Mouse (Mus musculus): Measurements from ENCODE around the gene Sp1. TPM values are rescaled to one million over a fixed set of nuclear protein-coding genes. Genes with fewer than 3 reads are reported as not detected.

Gene Sp1
- total RNA-seq, 1 experiment from 2014 or later = 105 TPM

DNA sequence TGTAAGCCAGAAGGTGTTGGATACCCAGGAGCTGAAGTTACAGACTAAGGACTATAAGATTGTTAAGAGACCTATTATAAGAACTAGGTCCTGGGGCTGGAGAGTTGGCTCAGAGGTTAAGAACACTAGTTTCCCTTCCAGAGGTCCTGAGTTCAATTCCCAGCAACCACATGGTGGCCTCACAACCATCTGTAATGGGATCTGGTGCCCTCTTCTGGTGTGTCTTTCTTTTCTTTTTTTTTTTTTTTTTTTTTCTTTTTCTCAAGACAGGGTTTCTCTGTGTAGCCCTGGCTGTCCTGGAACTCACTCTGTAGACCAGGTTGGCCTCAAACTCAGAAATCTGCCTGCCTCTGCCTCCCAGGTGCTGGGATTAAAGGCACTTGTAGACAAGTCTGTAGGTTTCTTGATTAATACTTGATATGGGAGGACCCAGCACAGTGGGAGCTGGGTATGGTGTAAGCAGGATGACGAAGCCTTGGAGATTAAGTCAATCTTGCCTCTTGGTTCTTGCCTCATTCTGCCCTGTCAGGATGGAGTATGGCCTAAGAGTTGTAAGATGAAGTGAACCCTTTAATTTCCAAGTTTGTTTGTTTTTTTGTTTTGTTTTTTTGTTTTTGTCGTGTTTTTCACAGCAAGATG lies 17.8 kb downstream of the Sp1 start:
- no peak for ATAC-seq (ENCODE audit: extremely low read depth, insufficient number of reproducible peaks, low FRiP score, poor library complexity, severe bottlenecking)

DNA sequence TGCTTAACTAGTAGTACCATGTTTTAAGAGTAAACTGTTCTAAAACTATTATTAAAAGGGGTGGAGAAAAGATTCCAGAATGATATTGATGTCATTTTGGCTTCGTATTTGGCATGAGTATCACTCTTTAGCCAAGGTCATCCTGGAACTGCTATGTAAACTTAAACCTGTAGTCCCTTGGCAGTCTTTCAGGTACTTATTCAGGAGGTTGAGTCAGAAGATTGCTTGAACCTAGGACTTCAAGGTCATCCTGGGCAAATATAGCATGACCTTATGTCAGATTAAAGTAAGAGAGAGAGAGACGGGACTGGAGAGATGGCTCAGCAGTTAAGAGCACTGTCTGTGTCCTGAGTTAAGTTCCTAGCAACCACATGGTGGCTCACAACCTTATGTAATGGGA lies 18.7 kb downstream of the Sp1 start:
- ATAC-seq (ENCODE audit: extremely low read depth, insufficient number of reproducible peaks, low FRiP score, poor library complexity, severe bottlenecking) = no peak

GRCm38 (mm10) chr15:102426963-102427362 lies 21.0 kb downstream of the Sp1 start:
- ATAC-seq (ENCODE audit: extremely low read depth, insufficient number of reproducible peaks, low FRiP score, poor library complexity, severe bottlenecking) = no peak

DNA sequence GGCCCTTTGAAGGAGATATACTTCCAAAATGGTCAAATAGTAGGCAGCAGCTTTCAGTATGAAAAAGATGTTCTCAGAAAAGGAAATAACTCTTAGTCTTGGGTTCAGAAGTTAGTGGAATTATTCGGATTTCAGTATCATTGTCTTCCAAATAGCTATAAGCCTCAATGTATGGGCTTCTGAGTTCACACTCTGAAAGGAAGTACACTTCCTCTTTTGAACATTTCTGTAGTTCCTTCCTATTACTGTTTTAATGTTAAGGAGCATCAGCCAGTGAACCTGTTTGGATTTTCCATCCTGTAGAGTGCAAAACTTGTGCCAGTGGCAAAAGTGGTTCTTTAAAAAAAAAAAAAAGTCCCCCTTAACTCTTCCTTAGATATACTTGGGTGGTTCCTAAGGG lies 26.1 kb downstream of the Sp1 start:
- no peak for ATAC-seq (ENCODE audit: extremely low read depth, insufficient number of reproducible peaks, low FRiP score, poor library complexity, severe bottlenecking)

GRCm38 (mm10) chr15:102433173-102433572 lies 27.2 kb downstream of the Sp1 start:
- ATAC-seq (ENCODE audit: extremely low read depth, insufficient number of reproducible peaks, low FRiP score, poor library complexity, severe bottlenecking) = no peak

DNA sequence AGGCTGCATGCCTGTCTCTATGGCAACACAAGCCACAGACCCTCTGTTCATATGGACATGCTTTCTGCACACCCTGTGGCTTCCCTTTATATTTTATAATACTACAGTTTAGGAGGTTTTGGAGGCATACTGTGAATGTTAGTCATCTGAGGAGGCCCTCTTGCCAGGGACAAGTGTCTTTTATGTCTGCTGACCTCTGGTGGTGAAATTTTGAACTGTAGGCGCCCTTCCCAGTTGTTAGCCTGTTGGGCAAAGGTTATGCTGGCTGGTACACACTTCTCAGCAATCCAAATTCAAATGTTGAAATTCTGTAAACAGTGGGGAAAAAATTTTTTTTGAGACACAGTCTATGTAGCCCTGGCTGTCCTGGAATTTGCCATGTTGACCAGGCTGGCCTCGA lies 36.5 kb downstream of the Sp1 start:
- ATAC-seq (ENCODE audit: extremely low read depth, insufficient number of reproducible peaks, low FRiP score, poor library complexity, severe bottlenecking) = peak; percentile 69; the same call in 1 of the 2 replicates

- ATAC-seq (ENCODE audit: extremely low read depth, insufficient number of reproducible peaks, low FRiP score, poor library complexity, severe bottlenecking) = no peak
Measured at GRCm38 (mm10) chr15:102445146-102445545, 39.2 kb downstream of the Sp1 start, which contains the start of gene Amhr2. Gene Amhr2, plus strand, starts transcription at chr15:102445367.

- no peak for ATAC-seq (ENCODE audit: extremely low read depth, insufficient number of reproducible peaks, low FRiP score, poor library complexity, severe bottlenecking)
Measured at GRCm38 (mm10) chr15:102446448-102446847, 40.5 kb downstream of the Sp1 start.

GRCm38 (mm10) chr15:102449366-102449765 lies 43.4 kb downstream of the Sp1 start:
- ATAC-seq (ENCODE audit: extremely low read depth, insufficient number of reproducible peaks, low FRiP score, poor library complexity, severe bottlenecking) = no peak

- no peak for ATAC-seq (ENCODE audit: extremely low read depth, insufficient number of reproducible peaks, low FRiP score, poor library complexity, severe bottlenecking)
Measured at GRCm38 (mm10) chr15:102450928-102451327, 45.0 kb downstream of the Sp1 start.

DNA sequence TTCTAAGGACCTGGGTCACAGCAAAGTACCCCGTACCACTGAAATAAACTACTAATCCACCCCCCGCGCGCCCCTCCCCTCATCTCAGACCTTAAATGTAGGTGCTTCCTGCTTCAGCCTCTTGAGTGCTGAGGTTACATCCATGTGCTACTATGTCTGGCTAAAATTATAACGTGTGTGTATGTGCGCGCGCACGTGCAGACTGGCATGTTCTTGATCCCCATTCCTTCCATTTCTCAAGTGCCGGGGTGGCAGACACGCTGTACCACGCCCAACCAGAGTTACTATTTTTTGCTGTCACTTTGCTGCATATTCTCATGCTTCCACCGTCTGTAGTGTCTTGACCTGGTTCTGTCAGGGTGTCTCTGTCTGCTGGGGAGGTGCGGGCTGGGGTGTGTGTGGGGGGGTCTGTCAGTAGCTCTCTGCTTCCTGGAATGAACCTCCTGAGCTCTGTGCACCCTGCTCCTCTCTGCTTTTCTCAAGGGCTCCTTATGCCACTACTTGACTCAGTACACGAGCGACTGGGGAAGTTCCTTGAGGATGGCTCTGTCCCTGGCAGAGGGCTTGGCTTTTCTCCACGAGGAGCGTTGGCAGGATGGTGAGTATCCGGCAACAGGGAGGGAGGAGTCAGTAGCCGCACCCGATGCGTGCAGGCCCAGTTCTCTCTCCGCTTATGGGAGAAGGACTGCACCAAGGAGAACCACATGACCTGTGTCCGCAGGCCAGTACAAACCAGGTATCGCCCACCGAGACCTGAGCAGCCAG lies 45.9 kb downstream of the Sp1 start:
- no peak for ATAC-seq (ENCODE audit: extremely low read depth, insufficient number of reproducible peaks, low FRiP score, poor library complexity, severe bottlenecking)

GRCm38 (mm10) chr15:102455993-102456392 lies 50.0 kb downstream of the Sp1 start:
- ATAC-seq (ENCODE audit: extremely low read depth, insufficient number of reproducible peaks, low FRiP score, poor library complexity, severe bottlenecking) = no peak

DNA sequence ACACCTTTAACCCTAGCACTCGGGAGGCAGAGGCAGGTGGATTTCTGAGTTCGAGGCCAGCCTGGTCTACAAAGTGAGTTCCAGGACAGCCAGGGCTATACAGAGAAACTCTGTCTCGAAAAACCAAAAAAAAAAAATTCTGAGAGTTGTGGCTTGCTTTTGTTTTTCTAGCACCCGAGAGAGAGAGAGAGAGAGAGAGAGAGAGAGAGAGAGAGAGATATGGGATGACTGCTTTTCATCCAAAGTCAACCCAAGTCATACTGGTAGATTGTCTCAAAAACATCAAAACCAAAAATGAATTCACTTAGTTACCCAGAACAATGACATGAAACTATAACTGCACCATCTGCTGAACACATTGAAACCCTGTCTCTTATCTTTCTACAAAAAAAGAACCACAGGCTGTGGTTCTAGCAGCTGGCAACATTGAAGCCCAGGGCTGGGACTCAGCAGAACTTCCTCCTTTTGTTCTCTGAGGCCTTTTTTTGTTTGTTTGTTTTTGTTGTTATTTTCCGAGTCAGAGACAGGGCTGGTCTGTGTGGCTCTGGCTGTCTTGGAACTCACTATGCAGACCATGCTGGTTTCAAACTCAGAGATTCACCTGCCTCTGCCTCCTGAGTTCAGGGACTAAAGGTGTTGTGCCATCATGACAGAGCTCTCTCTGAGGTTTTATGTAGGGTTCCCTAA lies 52.2 kb downstream of the Sp1 start:
- no peak for ATAC-seq (ENCODE audit: extremely low read depth, insufficient number of reproducible peaks, low FRiP score, poor library complexity, severe bottlenecking)

- peak; percentile 92 for ATAC-seq (ENCODE audit: extremely low read depth, insufficient number of reproducible peaks, low FRiP score, poor library complexity, severe bottlenecking)
Measured at GRCm38 (mm10) chr15:102458904-102459317, 53.0 kb downstream of the Sp1 start, which contains the start of gene Prr13. Gene Prr13, plus strand, starts transcription at chr15:102459028.

DNA sequence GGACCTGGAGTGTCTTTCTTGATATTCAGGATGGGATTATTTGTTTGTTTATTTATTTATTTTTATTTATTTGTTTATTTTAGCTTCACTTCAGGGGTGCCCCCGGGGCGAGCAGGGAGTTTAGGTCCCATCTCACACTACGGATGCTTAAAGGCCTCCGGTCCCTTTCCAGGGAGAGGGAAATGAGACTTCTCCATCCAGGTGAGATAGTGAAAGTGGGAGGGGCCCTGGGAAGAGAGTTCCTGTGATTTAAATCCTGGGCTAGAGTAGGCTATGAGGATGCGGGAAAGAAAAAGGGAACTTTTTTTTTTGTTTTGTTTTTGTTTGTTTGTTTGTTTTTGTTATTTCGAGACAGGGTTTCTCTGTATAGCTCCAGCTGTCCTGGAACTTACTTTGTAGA lies 53.4 kb downstream of the Sp1 start:
- no peak for ATAC-seq (ENCODE audit: extremely low read depth, insufficient number of reproducible peaks, low FRiP score, poor library complexity, severe bottlenecking)

DNA sequence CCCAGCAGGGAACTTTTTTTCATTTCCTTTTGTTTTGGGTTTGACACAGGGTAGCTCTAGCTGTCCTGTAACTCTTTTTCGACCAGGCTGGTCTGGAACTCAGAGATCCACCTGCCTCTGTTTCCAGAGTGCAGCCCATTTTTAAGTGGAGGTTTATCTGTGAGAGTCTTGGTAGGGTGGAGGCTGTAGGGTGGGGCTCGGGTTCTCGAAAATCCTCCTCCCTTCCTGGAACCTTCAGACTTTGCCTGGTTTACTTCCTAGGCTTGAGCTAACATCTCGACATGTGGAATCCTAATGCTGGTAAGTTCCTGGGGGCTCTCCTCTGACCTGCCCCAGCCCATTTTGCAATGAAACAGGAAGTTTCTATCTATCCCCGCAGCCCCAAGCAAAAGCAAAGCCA lies 53.9 kb downstream of the Sp1 start:
- ATAC-seq (ENCODE audit: extremely low read depth, insufficient number of reproducible peaks, low FRiP score, poor library complexity, severe bottlenecking) = no peak

DNA sequence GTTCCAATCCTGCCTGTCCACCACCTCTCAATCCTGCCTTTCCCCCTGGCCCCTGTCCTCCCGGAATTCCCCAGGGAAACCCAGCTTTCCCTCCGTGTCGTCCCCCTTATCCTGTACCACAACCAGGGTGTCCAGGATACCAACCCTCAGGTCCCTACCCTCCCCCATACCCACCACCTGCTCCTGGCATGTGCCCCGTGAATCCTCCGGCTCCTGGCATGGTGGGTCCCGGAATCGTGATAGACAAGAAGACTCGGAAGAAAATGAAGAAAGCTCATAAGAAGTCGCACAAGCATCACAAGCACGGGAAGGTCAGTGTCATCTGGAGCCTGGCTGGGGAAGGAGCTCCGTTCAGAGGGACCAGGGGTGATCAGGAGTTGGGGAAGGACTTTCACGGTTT lies 54.5 kb downstream of the Sp1 start:
- ATAC-seq (ENCODE audit: extremely low read depth, insufficient number of reproducible peaks, low FRiP score, poor library complexity, severe bottlenecking) = no peak

DNA sequence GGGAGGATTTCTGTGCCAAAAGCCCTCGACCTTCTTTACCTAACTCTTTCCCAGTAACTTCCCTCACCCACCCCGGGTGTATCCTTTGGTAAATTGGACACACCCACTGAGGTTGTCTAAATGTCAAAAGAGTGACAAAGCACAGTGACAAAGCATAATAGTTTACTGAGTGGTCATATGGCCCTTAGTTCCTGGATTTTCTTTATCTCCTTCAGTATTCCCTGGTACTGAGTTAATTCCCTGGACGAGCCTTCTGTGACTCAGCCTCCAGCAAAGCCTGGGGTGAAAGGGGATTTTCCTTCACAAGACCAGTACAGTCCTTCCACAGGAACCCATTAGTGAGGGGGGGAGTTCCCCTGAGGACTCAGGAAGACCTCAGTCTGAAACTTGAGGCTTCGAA lies 55.0 kb downstream of the Sp1 start:
- ATAC-seq (ENCODE audit: extremely low read depth, insufficient number of reproducible peaks, low FRiP score, poor library complexity, severe bottlenecking) = no peak

DNA sequence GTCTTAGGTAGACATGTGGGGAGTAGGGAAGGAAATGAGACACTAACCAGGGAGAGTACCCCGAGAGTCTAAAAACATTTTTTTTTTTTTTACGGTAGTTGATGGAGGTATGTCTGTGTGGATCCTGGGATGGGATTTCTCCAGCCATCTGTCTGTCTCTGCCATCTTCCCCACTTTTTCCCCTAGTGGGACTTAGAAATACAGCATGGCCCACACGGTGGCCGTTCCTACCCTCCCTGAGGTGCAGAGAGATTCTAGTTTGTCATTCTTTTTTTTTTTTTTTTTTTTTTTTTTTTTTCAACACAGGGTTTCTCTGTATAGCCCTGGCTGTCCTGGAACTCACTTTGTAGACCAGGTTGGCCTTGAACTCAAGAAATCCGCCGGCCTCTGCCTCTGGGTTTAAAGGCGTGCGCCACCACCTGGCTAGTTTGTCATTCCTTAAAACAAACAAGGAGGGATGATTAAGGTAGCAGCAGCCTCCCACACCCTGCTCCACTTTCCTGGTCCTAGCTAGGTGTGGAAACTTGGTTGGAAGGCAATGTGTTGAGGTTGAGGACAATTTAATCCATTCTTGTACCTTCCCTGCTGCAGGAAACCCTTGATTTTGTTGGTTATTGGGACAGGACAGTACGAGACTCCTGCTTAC lies 55.6 kb downstream of the Sp1 start:
- no peak for ATAC-seq (ENCODE audit: extremely low read depth, insufficient number of reproducible peaks, low FRiP score, poor library complexity, severe bottlenecking)

Data from neutrophil, adult 5-6 weeks (primary cell).